Mouse (Mus musculus) G1E (cell line): ENCODE results near the gene Hsd11b1.

Source experiments
- CTCF ChIP-seq: IDR thresholded peaks from 2 replicates; pipeline ENCODE4 v1.5.1; 2012; ENCODE audit warnings: low read depth, low read length, inconsistent platforms, mixed read lengths
- POLR2AphosphoS5 ChIP-seq: IDR thresholded peaks from 2 replicates; pipeline ENCODE4 v1.6.1; 2012; ENCODE audit warnings: low read depth, low read length, inconsistent platforms; ENCODE audit not compliant: insufficient replicate concordance

GRCm38 (mm10) chr1:193293039-193293438 is 29.2 kb upstream of the Hsd11b1 start:
- TF ChIP-seq CTCF: no peak
- TF ChIP-seq POLR2AphosphoS5: no peak
